Mouse (Mus musculus): ENCODE measurements around the gene Rab24. TPM values are rescaled to one million over a fixed set of nuclear protein-coding genes. Genes with fewer than 3 reads are reported as not detected.

Rab24 gene
- polyA plus RNA-seq, 1 experiment from 2014 or later: 60.4 TPM

DNA sequence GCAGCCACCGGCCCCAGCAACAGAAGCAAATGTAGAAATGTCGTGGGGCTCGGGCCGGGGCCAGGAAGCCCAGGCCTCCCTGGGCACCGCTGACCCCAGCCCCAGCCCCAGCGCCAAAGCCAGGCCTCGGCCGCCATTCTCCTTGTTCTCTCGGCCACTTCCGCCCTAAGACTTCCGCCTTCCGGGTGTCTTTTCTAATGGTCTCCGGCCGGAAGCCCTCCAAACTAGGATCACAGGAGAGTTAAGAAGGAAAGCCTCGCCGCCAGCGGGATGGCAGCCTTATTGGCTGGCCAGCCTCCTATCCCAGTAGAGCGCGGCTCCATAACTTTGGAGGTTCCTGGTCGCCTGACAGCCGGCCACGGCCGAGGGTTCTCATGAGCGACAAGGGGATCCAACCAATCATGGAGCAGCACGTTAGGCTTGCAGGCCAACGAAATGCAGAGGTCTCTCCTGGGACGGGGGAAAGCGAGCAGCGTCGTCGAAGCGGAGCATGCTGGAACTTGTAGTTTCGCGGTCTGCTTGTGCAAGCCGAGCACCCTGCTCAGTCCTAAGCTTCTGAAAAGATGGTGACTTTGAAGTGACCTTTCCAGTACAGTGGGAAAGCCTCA lies 40.8 kb upstream of the Rab24 start, which contains the start of gene Lman2:
Gene Lman2, minus strand, starts transcription at position 331 of the 608 bp plus-strand sequence.
- H3K9ac ChIP-seq (replicated peaks; ENCODE audit: low read depth): peak within 1 kb of the TSS; percentile 96
- H3K27me3 ChIP-seq (replicated peaks; ENCODE audit: insufficient read depth, low read length): no peaks in the 10 kb centered on the region
- H3K36me3 ChIP-seq (ENCODE audit: insufficient read depth, low read length): peaks cover 5% of the 10 kb centered on the region; the same call in 1 of the 2 replicates
- 1% methylated on average over 35 of the region's 35 CpGs for WGBS
- ATAC-seq (peak; percentile 99), DNase-seq (ENCODE audit: low spot score) (peak; percentile 100)
- H3K9me3 ChIP-seq (ENCODE audit: low read length): no peaks in the 10 kb centered on the region
- H3K4me1 ChIP-seq (ENCODE audit: insufficient read depth, low read depth, low read length): peaks cover 3% of the 10 kb centered on the region; the same call in 1 of the 2 replicates
- H3K4me2 ChIP-seq (replicated peaks; ENCODE audit: low read depth, low read length): peak within 1 kb of the TSS; percentile 84
- H3K27ac ChIP-seq (ENCODE audit: low read length): peak within 1 kb of the TSS; percentile 95
- H3K4me3 ChIP-seq (ENCODE audit: low read depth, low read length): peak within 1 kb of the TSS; percentile 92
- TF ChIP-seq CTCF (IDR thresholded peaks at IDR 0.05) (no peak), EP300 (IDR thresholded peaks at IDR 0.05) (no peak)

DNA sequence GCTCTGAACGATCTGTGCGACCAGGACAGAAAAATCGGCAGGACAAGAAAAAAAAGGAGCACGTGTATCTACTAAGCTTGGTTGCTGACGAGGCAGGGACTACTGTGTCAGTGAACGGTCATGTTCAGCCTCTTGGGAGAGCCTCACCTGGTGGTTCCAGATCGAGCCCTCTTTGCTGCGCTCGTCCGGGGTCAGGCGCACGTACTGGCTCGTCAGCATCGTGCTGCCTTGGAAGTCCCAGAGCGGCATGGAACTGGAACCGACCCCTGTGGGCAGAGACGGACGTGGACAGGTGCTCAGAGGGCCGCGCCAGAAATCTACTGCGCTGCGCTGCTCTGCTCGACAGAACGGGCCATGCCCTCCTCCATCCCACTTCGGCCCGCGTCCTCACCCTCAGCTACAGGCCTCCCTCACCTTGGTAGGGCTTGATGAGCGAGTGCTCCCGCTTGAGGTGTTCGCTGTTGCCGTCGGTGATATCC lies 40.3 kb upstream of the Rab24 start:
- WGBS: under 1% methylated on average over 32 of the region's 32 CpGs
- peaks cover 5% of the 10 kb centered on the region; the same call in 1 of the 2 replicates for H3K36me3 ChIP-seq (ENCODE audit: insufficient read depth, low read length)
- peaks cover 3% of the 10 kb centered on the region; the same call in 1 of the 2 replicates for H3K4me1 ChIP-seq (ENCODE audit: insufficient read depth, low read depth, low read length)
- H3K9ac ChIP-seq (replicated peaks; ENCODE audit: low read depth): peak overlapping the region; percentile 96
- peak overlapping the region; percentile 92 for H3K4me3 ChIP-seq (ENCODE audit: low read depth, low read length)
- H3K9me3 ChIP-seq (ENCODE audit: low read length): no peaks in the 10 kb centered on the region
- no peaks in the 10 kb centered on the region for H3K27me3 ChIP-seq (replicated peaks; ENCODE audit: insufficient read depth, low read length)
- peak overlapping the region; percentile 84 for H3K4me2 ChIP-seq (replicated peaks; ENCODE audit: low read depth, low read length)
- peak overlapping the region; percentile 95 for H3K27ac ChIP-seq (ENCODE audit: low read length)
- DNase-seq (ENCODE audit: low spot score) (peak; percentile 30), ATAC-seq (peak; percentile 22)
- no peak for TF ChIP-seq EP300 (IDR thresholded peaks at IDR 0.05)
- TF ChIP-seq CTCF (IDR thresholded peaks at IDR 0.05): no peak

DNA sequence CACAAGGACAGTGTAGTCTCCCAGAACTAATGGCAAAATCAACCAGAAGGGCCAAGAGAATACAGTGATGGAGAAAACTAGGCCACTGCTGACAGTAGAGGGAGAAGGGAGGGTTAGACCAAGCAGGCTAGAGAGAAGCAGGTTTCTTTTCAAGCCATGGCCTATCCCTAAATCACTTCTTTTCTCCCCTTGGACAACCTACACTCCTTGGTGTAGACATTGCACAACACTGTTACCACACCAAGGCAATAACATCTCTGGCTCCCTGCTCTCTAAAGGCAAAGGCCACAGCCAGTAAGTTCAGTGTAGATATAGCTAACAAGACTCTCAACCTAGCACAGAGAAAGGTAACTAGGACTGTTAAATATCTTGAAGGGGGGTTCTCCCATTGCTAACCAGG lies 39.4 kb upstream of the Rab24 start:
- no peaks in the 10 kb centered on the region for H3K27me3 ChIP-seq (replicated peaks; ENCODE audit: insufficient read depth, low read length)
- peaks cover 3% of the 10 kb centered on the region; the same call in 1 of the 2 replicates for H3K4me1 ChIP-seq (ENCODE audit: insufficient read depth, low read depth, low read length)
- no peak overlapping the region for H3K4me3 ChIP-seq (ENCODE audit: low read depth, low read length)
- H3K9ac ChIP-seq (replicated peaks; ENCODE audit: low read depth): no peak overlapping the region
- peak overlapping the region; percentile 84 for H3K4me2 ChIP-seq (replicated peaks; ENCODE audit: low read depth, low read length)
- peaks cover 5% of the 10 kb centered on the region; the same call in 1 of the 2 replicates for H3K36me3 ChIP-seq (ENCODE audit: insufficient read depth, low read length)
- ATAC-seq: no peak
- no peaks in the 10 kb centered on the region for H3K9me3 ChIP-seq (ENCODE audit: low read length)
- TF ChIP-seq CTCF (IDR thresholded peaks at IDR 0.05) (no peak), EP300 (IDR thresholded peaks at IDR 0.05) (no peak)
- H3K27ac ChIP-seq (ENCODE audit: low read length): no peak overlapping the region
- DNase-seq (ENCODE audit: low spot score): no peak

DNA sequence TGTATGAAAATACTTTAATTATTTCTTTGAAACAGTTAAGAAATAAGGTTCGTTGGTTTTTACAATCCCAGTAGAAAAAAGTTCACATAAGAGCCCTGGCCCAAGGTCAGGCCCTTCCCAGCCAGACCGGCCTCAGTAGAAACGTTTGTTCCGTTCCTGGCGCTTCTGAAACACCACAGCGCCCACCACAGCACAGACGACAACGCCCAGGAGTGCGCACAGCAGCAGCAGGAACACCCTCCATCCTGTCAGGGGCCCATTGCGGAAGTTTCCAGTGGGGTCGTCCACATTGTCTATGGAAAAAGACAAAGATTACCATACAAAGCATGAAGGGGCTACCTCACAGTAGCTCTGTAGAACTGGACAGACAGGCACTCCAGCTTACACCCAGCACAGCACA lies 25.0 kb upstream of the Rab24 start:
- DNase-seq (ENCODE audit: low spot score) (no peak), ATAC-seq (no peak)
- Histone ChIP-seq H3K9me3 (ENCODE audit: low read length) (no peaks in the 10 kb centered on the region), H3K36me3 (ENCODE audit: insufficient read depth, low read length) (peaks cover 55% of the 10 kb centered on the region), H3K4me3 (ENCODE audit: low read depth, low read length) (no peak overlapping the region), H3K27me3 (replicated peaks; ENCODE audit: insufficient read depth, low read length) (no peaks in the 10 kb centered on the region), H3K27ac (ENCODE audit: low read length) (no peak overlapping the region), H3K4me1 (ENCODE audit: insufficient read depth, low read depth, low read length) (no peaks in the 10 kb centered on the region), H3K9ac (replicated peaks; ENCODE audit: low read depth) (no peak overlapping the region), H3K4me2 (replicated peaks; ENCODE audit: low read depth, low read length) (no peak overlapping the region)
- TF ChIP-seq EP300 (IDR thresholded peaks at IDR 0.05) (no peak), CTCF (IDR thresholded peaks at IDR 0.05) (no peak; the same call in 1 of the 2 replicates)
- WGBS: 72% methylated on average over 11 of the region's 11 CpGs

DNA sequence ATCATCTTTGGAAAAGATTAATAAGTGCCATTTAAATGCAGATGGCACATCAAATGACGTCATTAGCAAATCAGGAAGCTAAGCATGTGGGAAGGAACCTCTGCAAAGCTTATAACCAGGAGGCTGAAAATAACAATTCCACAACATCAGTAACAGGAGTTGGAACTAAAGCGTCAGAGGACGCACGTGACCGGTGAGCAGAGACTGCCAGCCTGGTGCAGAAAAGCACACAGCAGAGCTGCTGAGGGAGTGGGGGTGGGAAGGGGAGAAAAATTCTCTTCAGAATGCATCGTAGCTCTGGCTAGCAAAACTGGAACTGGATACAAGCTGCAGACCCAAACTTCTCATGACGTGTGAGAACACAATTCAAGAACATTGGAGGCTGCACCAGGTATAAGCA lies 22.5 kb upstream of the Rab24 start:
- ATAC-seq: no peak
- Histone ChIP-seq H3K4me3 (ENCODE audit: low read depth, low read length) (no peak overlapping the region), H3K36me3 (ENCODE audit: insufficient read depth, low read length) (peaks cover 38% of the 10 kb centered on the region), H3K4me1 (ENCODE audit: insufficient read depth, low read depth, low read length) (no peaks in the 10 kb centered on the region), H3K9ac (replicated peaks; ENCODE audit: low read depth) (no peak overlapping the region), H3K9me3 (ENCODE audit: low read length) (no peaks in the 10 kb centered on the region), H3K27me3 (replicated peaks; ENCODE audit: insufficient read depth, low read length) (no peaks in the 10 kb centered on the region), H3K4me2 (replicated peaks; ENCODE audit: low read depth, low read length) (no peak overlapping the region), H3K27ac (ENCODE audit: low read length) (no peak overlapping the region)
- WGBS: 84% methylated on average over 7 of the region's 7 CpGs
- no peak for TF ChIP-seq EP300 (IDR thresholded peaks at IDR 0.05)
- no peak for TF ChIP-seq CTCF (IDR thresholded peaks at IDR 0.05)
- DNase-seq (ENCODE audit: low spot score): no peak

DNA sequence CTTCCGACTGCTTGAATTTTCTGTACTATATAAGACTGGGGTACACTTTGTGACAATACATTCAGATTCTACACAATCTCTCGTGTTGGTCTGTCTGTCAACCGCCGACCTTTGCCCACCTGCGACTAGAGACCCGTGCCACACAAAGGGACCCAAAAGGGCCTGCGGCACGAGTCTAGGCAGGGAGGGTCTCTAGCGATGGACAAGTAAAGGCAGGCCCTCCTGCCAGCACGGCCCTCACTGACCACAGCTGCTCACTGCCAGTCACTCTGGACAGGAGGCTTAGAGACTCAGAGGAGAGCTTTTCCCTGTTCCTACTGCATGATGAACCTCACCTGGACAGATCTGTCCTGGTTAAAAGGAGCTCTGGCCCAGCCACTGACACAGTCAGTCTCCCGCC lies 20.7 kb upstream of the Rab24 start:
- Histone ChIP-seq H3K4me2 (replicated peaks; ENCODE audit: low read depth, low read length) (no peak overlapping the region), H3K36me3 (ENCODE audit: insufficient read depth, low read length) (peaks cover 23% of the 10 kb centered on the region), H3K9ac (replicated peaks; ENCODE audit: low read depth) (no peak overlapping the region), H3K4me3 (ENCODE audit: low read depth, low read length) (no peak overlapping the region), H3K4me1 (ENCODE audit: insufficient read depth, low read depth, low read length) (no peaks in the 10 kb centered on the region), H3K27me3 (replicated peaks; ENCODE audit: insufficient read depth, low read length) (no peaks in the 10 kb centered on the region), H3K27ac (ENCODE audit: low read length) (no peak overlapping the region), H3K9me3 (ENCODE audit: low read length) (no peaks in the 10 kb centered on the region)
- 34% methylated on average over 11 of the region's 11 CpGs for WGBS
- ATAC-seq: no peak
- TF ChIP-seq EP300 (IDR thresholded peaks at IDR 0.05) (no peak), CTCF (IDR thresholded peaks at IDR 0.05) (no peak)
- no peak for DNase-seq (ENCODE audit: low spot score)

Measured in lung, postnatal 0 days (tissue).